Mouse (Mus musculus) brain, embryonic 14.5 days (tissue): Measurements from ENCODE around the gene Aldh18a1.

Experiments used
- CTCF ChIP-seq: fragments of 200-500 bp; IDR thresholded peaks from 2 replicates; pipeline ENCODE4 v1.5.1; 2012; ENCODE audit warnings: inconsistent platforms, mild to moderate bottlenecking, moderate library complexity, borderline replicate concordance; ENCODE audit not compliant: insufficient read depth, insufficient read length; ENCODE audit errors: extremely low read depth
- POLR2A ChIP-seq: fragments of 200-500 bp; IDR thresholded peaks from 2 replicates; pipeline ENCODE4 v1.6.1; 2012; ENCODE audit warnings: mild to moderate bottlenecking, inconsistent platforms, borderline replicate concordance; ENCODE audit not compliant: poor library complexity, insufficient read depth, insufficient read length, severe bottlenecking; ENCODE audit errors: extremely low read depth

- TF ChIP-seq CTCF (no peak), POLR2A (no peak)
Measured at GRCm38 (mm10) chr19:40510387-40511099, 77.7 kb downstream of the Aldh18a1 start.
